Mouse (Mus musculus) spleen, adult 2 months (tissue): ENCODE data around the gene Pnp. TPM values are rescaled to one million over a fixed set of nuclear protein-coding genes. Genes with fewer than 3 reads are reported as not detected.
"Not testable (repeated sequence)": the region's sequence is repeated elsewhere in the genome, so short reads cannot be mapped to it uniquely, and the experiment has no call there.

Experiments
- DNase-seq, 2 experiments: peaks; one replicate each; pipeline versions ENCODE4 v3.0.0 to v3.0.0-alpha.2; 2012 to 2021; ENCODE audit warnings: low spot score in 2 of 2, low read depth in 1 of 2
- H3K27ac ChIP-seq: fragments of 200-500 bp; 2 replicates; pipeline ENCODE4 v1.5.1; 2012; ENCODE audit warnings: low read length, inconsistent platforms; ENCODE audit not compliant: insufficient read depth
- H3K27me3 ChIP-seq: fragments of 200-500 bp; 2 replicates; pipeline ENCODE4 v1.6.1; 2012; ENCODE audit warnings: mild to moderate bottlenecking, moderate library complexity, low read length, inconsistent platforms; ENCODE audit not compliant: control insufficient read depth, insufficient read depth
- H3K36me3 ChIP-seq: fragments of 200-500 bp; 2 replicates; pipeline ENCODE4 v1.6.1; 2012; ENCODE audit warnings: mild to moderate bottlenecking, low read length, inconsistent platforms; ENCODE audit not compliant: control insufficient read depth, insufficient read depth
- H3K4me1 ChIP-seq: fragments of 200-500 bp; 2 replicates; pipeline ENCODE4 v1.6.1; 2011; ENCODE audit warnings: inconsistent platforms; ENCODE audit not compliant: control insufficient read depth, insufficient read depth, insufficient read length
- H3K4me3 ChIP-seq: fragments of 200-500 bp; 2 replicates; pipeline ENCODE4 v1.5.1; 2011; ENCODE audit warnings: mild to moderate bottlenecking, inconsistent platforms; ENCODE audit not compliant: insufficient read depth, insufficient read length; ENCODE audit errors: extremely low read depth
- CTCF ChIP-seq: fragments of 200-500 bp; IDR thresholded peaks from 2 replicates; pipeline ENCODE4 v1.5.1; 2011; ENCODE audit warnings: mild to moderate bottlenecking, inconsistent platforms; ENCODE audit not compliant: insufficient read depth, insufficient read length, insufficient replicate concordance; ENCODE audit errors: extremely low read depth
- POLR2A ChIP-seq: fragments of 200-500 bp; IDR thresholded peaks from 2 replicates; pipeline ENCODE4 v1.6.1; 2011; ENCODE audit warnings: low read depth, low read length, inconsistent platforms
- WGBS: fragments of 180-500 bp; shearing (Covaris S2); methylation state at CpG from one replicate; pipeline ENCODE4 v1.1.7; 2018; 5-methylcytosine and 5-hydroxymethylcytosine counted together
- polyA plus RNA-seq: library from polyadenylated mRNA; depleted of rRNA; stranded (reverse); fragments of >200 nt; gene quantifications from 2 replicates; pipeline ENCODE4 v1.2.3, GENCODE M21; 2012

Pnp gene
- polyA plus RNA-seq, 1 experiment = 27.0 TPM

DNA sequence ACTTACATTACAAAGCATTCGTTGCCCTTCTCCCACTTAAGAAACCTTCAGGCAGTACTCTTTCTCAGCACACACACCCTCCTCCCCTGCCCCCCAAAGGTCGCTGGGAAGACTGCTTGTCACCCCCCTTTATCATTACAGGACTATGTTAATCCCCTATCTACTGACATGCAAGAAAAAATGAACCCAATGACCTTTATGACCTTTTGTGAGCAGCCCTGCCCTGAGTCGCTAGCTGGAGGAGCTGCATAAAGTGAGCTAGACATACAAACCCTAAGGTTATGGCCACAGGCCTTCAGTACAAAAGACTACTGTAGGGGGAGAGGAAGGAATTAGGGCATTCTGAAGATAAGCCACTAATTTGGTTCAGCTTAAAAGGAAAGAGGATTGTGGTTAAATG, 19.5 kb upstream of the Pnp start:
- no peaks in the 10 kb centered on the region for H3K4me1 ChIP-seq
- no peak for TF ChIP-seq CTCF
- TF ChIP-seq POLR2A = no peak
- H3K4me3 ChIP-seq = no peak overlapping the region
- H3K36me3 ChIP-seq = peaks cover 17% of the 10 kb centered on the region
- DNase-seq = no peak
- no peak overlapping the region for H3K27ac ChIP-seq
- WGBS = 88% methylated on average over 3 of the region's 3 CpGs
- H3K27me3 ChIP-seq = no peaks in the 10 kb centered on the region

DNA sequence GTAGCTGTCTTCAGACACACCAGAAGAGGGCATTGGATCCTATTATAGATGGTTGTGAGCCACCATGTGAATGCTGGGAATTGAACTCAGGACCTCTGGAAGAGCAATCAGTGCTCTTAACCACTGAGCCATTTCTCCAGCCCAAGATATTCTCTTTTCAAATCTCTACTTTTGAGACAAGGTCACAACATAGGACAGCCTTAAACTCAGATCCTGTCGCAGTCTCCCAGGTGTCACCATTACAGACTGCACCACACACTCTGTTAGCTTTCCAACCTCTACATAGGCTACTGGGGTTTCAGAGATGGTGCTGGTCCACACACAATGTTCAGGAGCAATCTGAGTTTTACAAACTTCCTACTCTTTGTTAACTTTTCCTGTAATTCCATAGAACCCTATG, 7.4 kb upstream of the Pnp start:
- peaks cover 25% of the 10 kb centered on the region for H3K36me3 ChIP-seq
- DNase-seq, H3K27me3 ChIP-seq, H3K4me3 ChIP-seq, H3K4me1 ChIP-seq, H3K27ac ChIP-seq: not testable (repeated sequence)
- 71% methylated on average over 1 of the region's 1 CpGs for WGBS

GRCm38 (mm10) chr14:50924281-50925064, 6.4 kb upstream of the Pnp start, which contains the start of the genes Osgep and Apex1:
TSS of gene Osgep (minus strand) at chr14:50924893.
TSS of gene Apex1 (plus strand) at chr14:50924968.
- peak; percentile 94 to 95 for DNase-seq
- H3K27ac ChIP-seq = peak within 1 kb of the TSS; percentile 97
- H3K36me3 ChIP-seq = peaks cover 31% of the 10 kb centered on the region
- under 1% methylated on average over 57 of the region's 57 CpGs for WGBS
- TF ChIP-seq CTCF (no peak), POLR2A (peak; percentile 72)
- peaks cover 5% of the 10 kb centered on the region; the same call in 1 of the 2 replicates for H3K4me1 ChIP-seq
- H3K4me3 ChIP-seq = peak within 1 kb of the TSS; percentile 85
- H3K27me3 ChIP-seq = no peaks in the 10 kb centered on the region

GRCm38 (mm10) chr14:50925111-50925920, 5.6 kb upstream of the Pnp start:
- peak overlapping the region; percentile 55 for H3K27ac ChIP-seq
- peaks cover 31% of the 10 kb centered on the region for H3K36me3 ChIP-seq
- no peak for DNase-seq
- 2% methylated on average over 38 of the region's 38 CpGs for whole genome bisulfite sequencing
- H3K27me3 ChIP-seq = no peaks in the 10 kb centered on the region
- TF ChIP-seq CTCF = no peak
- TF ChIP-seq POLR2A = no peak
- peaks cover 8% of the 10 kb centered on the region; the same call in 1 of the 2 replicates for H3K4me1 ChIP-seq
- H3K4me3 ChIP-seq = peak overlapping the region; percentile 85

GRCm38 (mm10) chr14:50927366-50927765, 3.5 kb upstream of the Pnp start:
- H3K27ac ChIP-seq = no peak overlapping the region
- peaks cover 8% of the 10 kb centered on the region; the same call in 1 of the 2 replicates for H3K4me1 ChIP-seq
- TF ChIP-seq CTCF (no peak), POLR2A (no peak)
- H3K36me3 ChIP-seq = peaks cover 31% of the 10 kb centered on the region
- no peak overlapping the region for H3K4me3 ChIP-seq
- WGBS = 93% methylated on average over 3 of the region's 3 CpGs
- H3K27me3 ChIP-seq = no peaks in the 10 kb centered on the region
- DNase-seq = no peak

GRCm38 (mm10) chr14:50929951-50930350, 931 bp upstream of the Pnp start:
- TF ChIP-seq CTCF (no peak), POLR2A (no peak; the same call in 1 of the 2 replicates)
- Histone ChIP-seq H3K4me3 (peak overlapping the region; percentile 75), H3K27ac (peak overlapping the region; percentile 95), H3K4me1 (peaks cover 8% of the 10 kb centered on the region; the same call in 1 of the 2 replicates), H3K36me3 (peaks cover 31% of the 10 kb centered on the region), H3K27me3 (no peaks in the 10 kb centered on the region)
- peak; percentile 37 to 38 for DNase-seq
- 2% methylated on average over 10 of the region's 10 CpGs for WGBS

- peaks cover 31% of the 10 kb centered on the region for H3K36me3 ChIP-seq
- H3K27ac ChIP-seq = peak overlapping the region; percentile 95
- peak overlapping the region; percentile 75 for H3K4me3 ChIP-seq
- no peaks in the 10 kb centered on the region for H3K27me3 ChIP-seq
- peak; percentile 70 to 71 for DNase-seq
- peaks cover 8% of the 10 kb centered on the region; the same call in 1 of the 2 replicates for H3K4me1 ChIP-seq
- TF ChIP-seq CTCF (no peak), POLR2A (no peak)
- under 1% methylated on average over 37 of the region's 38 CpGs for WGBS
Measured at GRCm38 (mm10) chr14:50930377-50930753, 517 bp upstream of the Pnp start.
